Mouse (Mus musculus) activated CD4-positive, CD25-positive, alpha-beta regulatory T cell, adult 4 months (primary cell): Measurements from ENCODE around the gene Anks1. TPM values are rescaled to one million over a fixed set of nuclear protein-coding genes. Genes with fewer than 3 reads are reported as not detected.
A peak's percentile ranks its signal among the peaks of the same experiment; 100 is the strongest.
"Not testable (repeated sequence)": the region's sequence is repeated elsewhere in the genome, so short reads cannot be mapped to it uniquely, and the experiment has no call there.

Experiments used
- ATAC-seq: one replicate; pipeline ENCODE4 v1.8.0; 2017
- polyA plus RNA-seq, 2 experiments: library from polyadenylated mRNA; unstranded; fragments of 100-300 nt; shearing (Covaris generic); gene quantifications; one replicate each; pipeline ENCODE4 v1.2.1; 2017

The Anks1 gene
- polyA plus RNA-seq, 2 experiments from 2014 or later: 2.5 to 3.7 TPM

GRCm38 (mm10) chr17:27999683-28000273 lies 90.7 kb downstream of the Anks1 start:
- not testable (repeated sequence) for ATAC-seq

- no peak for ATAC-seq
Measured at GRCm38 (mm10) chr17:28000389-28000788, 91.3 kb downstream of the Anks1 start.

- ATAC-seq: no peak
Measured at GRCm38 (mm10) chr17:28000851-28001250, 91.7 kb downstream of the Anks1 start.

- ATAC-seq: no peak
Measured at GRCm38 (mm10) chr17:28005393-28005792, 96.3 kb downstream of the Anks1 start.

- ATAC-seq: no peak
Measured at GRCm38 (mm10) chr17:28006208-28006607, 97.1 kb downstream of the Anks1 start.

GRCm38 (mm10) chr17:28006611-28007010 lies 97.5 kb downstream of the Anks1 start:
- ATAC-seq: no peak

DNA sequence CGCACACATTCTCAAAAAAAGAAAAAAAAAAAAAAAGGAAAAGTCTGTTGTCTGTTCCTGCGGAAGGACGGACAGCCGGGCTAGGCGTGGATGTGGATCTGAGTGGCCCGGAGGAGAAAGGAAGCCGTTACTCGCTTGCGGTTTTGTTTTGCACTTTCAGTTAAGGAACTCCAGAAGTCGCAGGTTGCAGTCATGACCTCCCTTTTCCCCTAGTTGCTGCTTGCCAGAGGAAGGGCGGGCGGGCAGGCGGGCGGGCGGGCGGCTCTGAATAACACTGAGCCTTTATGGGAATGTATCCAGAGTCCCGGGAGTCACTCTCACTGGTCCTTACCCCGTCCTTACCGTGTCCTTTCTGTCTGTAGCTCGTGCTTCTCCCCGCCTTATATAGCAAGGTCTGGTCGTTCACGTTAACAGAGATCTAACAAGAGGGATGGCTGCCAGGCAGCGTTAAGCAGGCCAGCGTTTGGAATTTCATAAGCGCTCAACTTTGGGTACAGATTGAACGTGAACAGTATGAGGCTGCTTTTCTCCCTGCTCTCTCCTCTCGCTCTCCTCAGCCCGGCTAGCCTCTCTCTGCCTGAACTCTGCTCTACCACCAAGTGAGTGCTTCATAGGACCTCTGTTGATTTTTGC lies 98.2 kb downstream of the Anks1 start:
- peak; percentile 61 for ATAC-seq

GRCm38 (mm10) chr17:28007857-28008564 lies 98.9 kb downstream of the Anks1 start:
- ATAC-seq: no peak

DNA sequence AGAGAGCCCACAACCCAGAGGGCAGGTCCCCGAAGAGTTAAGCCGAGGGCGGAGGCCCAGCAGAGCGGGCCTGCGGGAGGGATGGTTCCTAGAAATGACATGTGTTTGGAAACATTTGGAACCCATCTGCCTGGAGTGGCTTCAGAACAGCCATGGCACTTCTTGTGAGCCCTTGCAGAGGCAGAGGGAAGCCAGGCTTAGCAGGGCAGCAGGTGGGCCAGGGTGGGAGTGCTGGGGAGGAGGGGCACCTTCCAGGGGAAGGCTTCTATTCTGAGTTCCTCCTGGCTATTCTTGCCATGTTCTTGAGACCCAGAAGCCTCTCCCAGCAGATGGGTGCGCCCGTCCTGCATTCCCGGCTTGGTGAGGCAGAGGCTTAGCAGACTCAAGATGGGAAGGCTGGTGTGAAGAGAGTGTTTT lies 99.5 kb downstream of the Anks1 start:
- ATAC-seq: no peak

- ATAC-seq: no peak
Measured at GRCm38 (mm10) chr17:28009066-28009715, 100.1 kb downstream of the Anks1 start.

DNA sequence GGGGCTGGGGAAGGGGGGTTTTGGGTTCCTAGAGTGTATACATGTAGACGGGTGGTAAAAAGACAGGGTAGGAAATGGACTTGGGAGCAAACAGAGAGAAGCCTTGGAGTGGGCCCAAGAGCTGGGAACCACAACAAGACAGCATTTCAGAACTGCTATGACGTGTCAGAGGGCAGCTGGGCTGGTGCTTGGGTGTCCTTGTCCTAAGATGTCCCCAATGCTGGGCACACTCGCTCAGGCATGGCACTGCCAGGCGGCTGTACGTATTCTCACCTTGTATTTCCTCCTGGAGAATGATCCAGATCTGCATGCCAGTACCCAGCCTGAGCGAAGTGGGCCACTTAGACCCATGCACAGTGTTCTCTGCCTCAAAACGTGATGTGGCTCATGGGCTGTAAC lies 100.6 kb downstream of the Anks1 start:
- no peak for ATAC-seq

DNA sequence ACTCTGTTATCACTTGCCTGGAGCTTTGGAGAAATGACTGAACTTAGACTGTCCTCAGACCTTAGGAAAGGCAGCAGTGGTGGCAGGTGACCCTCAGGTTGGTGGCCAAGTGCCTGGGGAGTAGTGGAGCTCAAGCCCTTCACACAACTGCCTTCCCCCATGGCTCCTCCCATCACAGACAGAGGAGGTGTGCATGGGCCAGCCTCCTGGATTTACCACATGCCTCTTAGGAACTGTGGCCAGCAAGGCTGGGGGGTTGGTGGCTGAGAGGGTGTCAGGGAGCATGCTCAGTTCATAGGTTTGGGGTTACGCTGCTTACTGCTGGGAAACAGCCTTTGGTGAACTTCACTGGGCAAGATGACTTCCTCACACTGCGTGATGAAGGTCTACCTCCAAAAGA lies 101.8 kb downstream of the Anks1 start:
- no peak for ATAC-seq

DNA sequence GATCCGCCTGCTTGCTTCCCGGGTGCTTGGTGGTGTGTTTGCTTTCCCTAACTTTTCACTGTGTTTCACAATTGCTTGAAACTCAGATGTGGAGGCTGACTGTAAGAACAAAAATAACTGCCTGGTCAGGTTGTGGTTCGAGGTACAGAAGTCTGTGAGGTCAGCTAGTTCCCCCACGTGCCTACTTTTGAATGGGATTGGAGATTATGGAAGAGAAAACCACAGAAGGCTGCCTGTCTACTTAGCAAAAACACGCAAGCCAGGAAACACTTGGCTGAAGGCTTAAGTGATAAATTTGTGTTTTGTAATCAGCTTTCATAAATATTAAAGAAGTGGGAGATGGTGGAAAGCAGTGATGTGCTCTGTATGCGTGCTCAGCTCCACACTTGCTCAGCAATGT lies 103.7 kb downstream of the Anks1 start:
- no peak for ATAC-seq

GRCm38 (mm10) chr17:28013259-28013875 lies 104.3 kb downstream of the Anks1 start:
- ATAC-seq: peak; percentile 61

DNA sequence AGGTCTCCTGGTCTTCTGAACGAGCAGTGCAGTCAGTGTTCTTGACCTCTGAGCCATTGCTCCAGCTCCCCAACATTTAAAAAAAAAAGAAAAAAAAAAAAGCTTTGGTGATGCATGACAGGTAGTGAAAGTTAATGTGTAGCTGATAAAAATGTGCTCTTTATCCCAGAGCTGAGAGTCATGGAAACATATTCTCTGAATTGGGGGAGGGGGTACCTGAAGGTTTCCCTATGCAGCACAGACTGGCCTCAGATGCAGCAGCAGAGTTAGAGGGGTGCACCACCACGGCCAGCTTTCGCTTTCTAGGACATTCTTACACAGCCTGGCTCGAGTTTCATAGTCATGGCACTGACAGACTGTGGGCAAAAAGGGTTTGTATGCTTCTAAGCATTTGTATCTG lies 105.3 kb downstream of the Anks1 start:
- peak; percentile 12 for ATAC-seq

GRCm38 (mm10) chr17:28015068-28015730 lies 106.1 kb downstream of the Anks1 start:
- peak; percentile 84 for ATAC-seq

DNA sequence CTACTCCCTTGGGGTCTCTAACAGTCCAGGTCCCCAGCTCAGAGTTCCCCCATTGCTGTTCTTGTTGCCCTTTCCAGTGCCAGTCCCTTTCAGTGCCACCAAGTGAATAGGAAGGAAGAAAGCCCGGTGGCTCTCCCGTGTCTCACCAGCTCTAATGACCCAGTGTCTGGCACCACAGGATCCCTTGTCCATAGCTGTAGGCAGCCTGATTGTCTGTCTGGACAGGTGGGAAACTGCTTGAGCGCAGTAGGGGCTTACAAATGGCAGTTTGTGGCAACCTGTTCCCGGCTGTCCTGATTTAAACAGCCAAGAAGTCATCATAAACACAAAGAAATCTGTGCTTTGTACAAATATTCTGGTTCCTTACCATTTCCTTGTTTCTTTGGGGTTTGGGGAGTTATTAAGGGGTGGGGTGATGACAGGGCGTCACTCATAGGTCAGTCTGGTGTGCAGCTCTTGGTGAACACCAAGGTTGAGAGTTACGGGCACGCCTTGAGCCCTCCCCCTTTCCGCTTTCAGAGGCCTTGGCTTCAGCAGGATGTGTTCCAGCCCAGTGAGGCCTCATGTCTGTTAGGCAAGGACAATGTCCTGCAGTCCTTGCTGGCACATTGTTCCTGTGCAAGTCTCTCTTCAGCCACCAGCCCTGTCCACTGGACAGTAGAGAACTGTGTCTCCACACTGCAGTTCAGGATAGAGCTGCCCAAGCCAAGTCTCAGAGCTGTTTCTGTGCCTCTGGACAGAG lies 107.1 kb downstream of the Anks1 start:
- no peak for ATAC-seq

DNA sequence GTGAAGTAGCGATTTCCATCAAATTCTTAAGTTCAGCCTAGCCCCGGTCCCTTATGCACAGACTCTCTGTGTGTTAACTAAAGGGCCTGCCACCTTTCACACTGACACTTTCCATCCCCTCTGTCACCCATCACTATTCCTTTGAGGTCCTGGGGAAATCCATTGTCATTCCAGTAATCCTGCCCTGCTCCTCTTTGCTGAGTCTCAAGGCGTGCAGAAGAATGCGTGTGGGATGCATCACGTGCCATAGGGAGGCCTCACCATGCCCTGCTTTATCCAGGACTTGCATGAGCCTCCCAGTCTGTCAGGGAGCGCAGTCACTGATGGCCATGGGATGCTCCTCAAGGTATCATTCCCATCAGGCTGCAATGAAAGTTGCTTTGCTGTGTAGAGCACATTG lies 109.2 kb downstream of the Anks1 start:
- no peak for ATAC-seq

DNA sequence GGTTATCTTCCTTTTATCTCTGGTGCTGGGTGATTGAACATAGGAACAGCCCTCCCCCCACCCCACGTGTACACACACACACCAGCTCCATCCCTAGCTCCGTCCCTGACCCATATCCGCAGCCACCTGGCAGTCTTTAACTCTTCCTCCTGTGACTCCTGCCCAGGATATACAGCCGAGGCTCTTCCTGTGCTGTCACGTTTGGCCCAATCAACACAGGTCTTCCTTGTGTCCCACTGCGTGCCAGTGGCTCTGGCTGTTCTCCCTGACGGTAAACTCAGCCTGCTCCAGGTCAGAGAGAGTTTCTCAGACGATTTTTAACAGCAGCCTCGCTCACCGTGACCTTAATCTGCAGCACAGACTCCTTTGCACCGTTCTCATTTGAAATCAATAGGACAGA lies 109.7 kb downstream of the Anks1 start:
- no peak for ATAC-seq

- ATAC-seq: no peak
Measured at GRCm38 (mm10) chr17:28019785-28020696, 110.9 kb downstream of the Anks1 start.

DNA sequence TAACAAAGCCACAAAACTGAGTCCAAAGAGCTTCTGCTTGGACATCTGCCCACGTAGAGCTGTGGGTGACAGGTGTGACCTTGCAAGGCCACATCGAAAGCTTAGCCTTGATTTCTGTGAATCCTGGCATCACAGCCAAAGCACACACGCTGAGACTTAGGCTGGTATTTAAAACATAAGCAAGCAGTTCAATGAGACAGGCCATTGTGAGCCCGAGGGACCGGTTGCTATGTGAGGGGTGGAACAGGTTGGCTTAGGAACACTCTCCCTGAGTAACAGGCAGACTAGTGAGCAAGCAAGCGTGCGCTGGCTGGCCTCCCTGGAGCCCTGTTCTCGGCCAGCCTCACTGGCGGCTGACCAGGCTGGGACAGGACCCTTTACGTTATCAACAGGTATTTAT lies 112.8 kb downstream of the Anks1 start:
- no peak for ATAC-seq
